Mouse (Mus musculus) B cell, adult 62 days (primary cell): Measurements from ENCODE around the gene Gm4133. TPM values are rescaled to one million over a fixed set of nuclear protein-coding genes. Genes with fewer than 3 reads are reported as not detected.

Experiments used
- total RNA-seq: library from RNA; stranded (reverse); gene quantifications from 4 replicates; pipeline ENCODE4 v1.2.4, GENCODE M21; 2023

The Gm4133 gene
- total RNA-seq: not detected in 4 replicates

DNA sequence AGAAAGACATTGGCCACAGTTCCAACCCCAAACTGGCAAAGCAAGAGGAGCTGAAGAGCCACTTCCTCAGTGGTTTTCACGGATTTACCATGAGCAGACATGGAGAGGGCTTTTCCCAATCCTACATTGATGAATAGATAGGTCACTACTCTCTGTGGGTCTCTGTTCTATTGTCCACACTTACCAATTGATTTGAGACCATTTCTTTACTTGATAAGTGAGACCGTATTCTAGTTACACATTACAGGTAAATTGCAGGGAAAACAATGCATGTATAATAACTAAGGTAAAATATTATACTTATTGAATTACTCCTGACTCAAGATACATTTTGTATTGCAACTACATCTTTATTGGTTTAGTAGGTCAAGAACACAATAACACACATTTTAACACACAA, at the start of gene Gm4133:
Gm4133 (minus strand) TSS at position 101 of the 400 bp plus-strand sequence.

DNA sequence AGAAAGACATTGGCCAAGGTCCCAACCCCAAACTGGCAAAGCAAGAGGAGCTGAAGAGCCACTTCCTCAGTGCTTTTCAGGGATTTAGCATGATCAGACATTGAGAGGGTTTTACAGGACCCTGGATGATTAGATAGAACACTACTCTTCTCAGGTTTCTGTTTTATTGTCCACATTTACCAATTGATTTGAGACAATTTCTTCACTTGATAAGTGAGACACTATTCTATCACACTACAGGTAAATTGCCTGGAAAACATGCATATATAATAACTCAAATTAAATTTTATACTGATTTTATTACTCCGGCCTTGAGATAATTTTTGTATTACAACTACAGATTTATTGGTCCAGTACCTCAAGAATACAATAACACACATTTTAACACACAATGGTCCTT, 41.4 kb upstream of the Gm4133 start, which contains the start of gene Gm5728:
Gm5728 (minus strand) TSS at position 101 of the 400 bp plus-strand sequence.

Other genes starting within 250 kb of the Gm4133 start
- not detected in 4 replicates for gene Vmn1r91, start 234.4 kb downstream of the Gm4133 start, total RNA-seq
- gene Gm16442, start 211.5 kb downstream of the Gm4133 start, total RNA-seq: not detected in 4 replicates
- not detected in 4 replicates for gene Vmn1r93, start 195.0 kb downstream of the Gm4133 start, total RNA-seq
- gene Vmn1r94, start 165.7 kb downstream of the Gm4133 start, total RNA-seq: not detected in 4 replicates
- gene Vmn1r95, start 140.4 kb downstream of the Gm4133 start, total RNA-seq: not detected in 4 replicates
- gene Gm6164, start 128.5 kb downstream of the Gm4133 start, total RNA-seq: not detected in 4 replicates
- not detected in 4 replicates for gene Gm4498, start 100.2 kb downstream of the Gm4133 start, total RNA-seq
- not detected in 4 replicates for gene Gm5890, start 71.2 kb downstream of the Gm4133 start, total RNA-seq
- not detected in 4 replicates for gene Gm5728, start 41.3 kb upstream of the Gm4133 start, total RNA-seq
- gene Vmn1r100, start 83.9 kb upstream of the Gm4133 start, total RNA-seq: not detected in 4 replicates
- gene Vmn1r101, start 108.5 kb upstream of the Gm4133 start, total RNA-seq: not detected in 4 replicates
- not detected in 4 replicates for gene Gm10670, start 140.9 kb upstream of the Gm4133 start, total RNA-seq
- gene Vmn1r103, start 176.5 kb upstream of the Gm4133 start, total RNA-seq: not detected in 4 replicates
- not detected in 4 replicates for gene Vmn1r104, start 199.8 kb upstream of the Gm4133 start, total RNA-seq
- gene Gm5726, start 211.7 kb upstream of the Gm4133 start, total RNA-seq: not detected in 4 replicates
- not detected in 4 replicates for gene Gm4141, start 242.2 kb upstream of the Gm4133 start, total RNA-seq